Mouse (Mus musculus): ENCODE data around the gene Olfr1350. TPM values are rescaled to one million over a fixed set of nuclear protein-coding genes. Genes with fewer than 3 reads are reported as not detected.
A peak's percentile ranks its signal among the peaks of the same experiment; 100 is the strongest.
"Not testable (repeated sequence)": the region's sequence is repeated elsewhere in the genome, so short reads cannot be mapped to it uniquely, and the experiment has no call there.

The Olfr1350 gene
- total and polyA plus RNA-seq, 3 experiments, result not detected

DNA sequence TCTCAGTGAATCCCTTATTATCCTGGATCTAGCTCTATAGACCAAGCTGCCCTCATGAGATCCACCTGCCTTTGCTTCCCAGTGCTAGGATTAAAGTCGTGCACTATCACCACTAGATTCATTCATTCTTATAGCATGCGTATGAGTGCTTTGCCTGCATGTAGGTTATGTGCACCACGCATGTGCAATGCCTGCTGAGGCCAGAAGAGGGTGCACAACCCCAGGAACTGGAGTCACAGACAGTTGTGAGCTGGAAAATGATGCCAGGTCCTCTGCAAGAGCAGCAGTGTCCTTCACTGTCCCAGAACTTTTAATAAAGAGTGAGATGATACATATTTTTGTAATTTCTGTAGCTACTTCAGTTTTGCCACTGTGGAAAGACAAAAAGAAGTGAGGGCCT, 39.6 kb upstream of the Olfr1350 start:
- TF ChIP-seq CTCF (IDR thresholded peaks at IDR 0.05 in 2 of 3, conservative IDR thresholded peaks at IDR 0.05 in 1 of 3; ENCODE audit: control insufficient read depth in 1 of 3, insufficient read depth in 1 of 3, low read depth in 2 of 3, low read length in 3 of 3, poor library complexity in 1 of 3, severe bottlenecking in 1 of 3) (peak; percentile 24 to 33 (median 26); a peak in 3 of 6 replicates), SIN3A (IDR thresholded peaks at IDR 0.05; ENCODE audit: low read length) (no peak)
- H3K9me3 ChIP-seq (replicated peaks; ENCODE audit: insufficient read depth, low read length), result no peaks in the 10 kb centered on the region

DNA sequence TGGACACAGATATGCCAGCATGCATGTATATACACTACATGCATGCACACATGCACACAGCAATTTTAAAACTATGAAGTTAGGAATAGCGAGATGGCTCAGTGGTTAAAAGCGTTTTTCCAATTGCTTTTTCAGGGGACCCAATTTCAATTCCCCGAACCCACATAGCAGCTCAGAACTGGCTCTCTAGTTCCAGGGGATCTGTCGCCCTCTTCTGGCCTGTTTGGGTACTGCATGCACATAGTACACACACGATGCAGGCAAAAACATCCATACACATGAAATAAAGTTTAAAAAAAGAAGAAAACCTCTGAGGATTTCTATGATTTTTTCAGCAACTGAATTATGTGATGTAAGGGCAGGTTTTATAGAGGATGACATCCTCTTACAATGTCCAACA, 38.5 kb upstream of the Olfr1350 start:
- TF ChIP-seq CTCF (IDR thresholded peaks at IDR 0.05 in 2 of 3, conservative IDR thresholded peaks at IDR 0.05 in 1 of 3; ENCODE audit: control insufficient read depth in 1 of 3, insufficient read depth in 1 of 3, low read depth in 2 of 3, low read length in 3 of 3, poor library complexity in 1 of 3, severe bottlenecking in 1 of 3), result peak; percentile 51 to 71 (median 61)
- TF ChIP-seq SMC3 (IDR thresholded peaks at IDR 0.05; ENCODE audit: low read depth, low read length), result peak; percentile 50
- TF ChIP-seq USF2 (IDR thresholded peaks at IDR 0.05; ENCODE audit: borderline replicate concordance in 1 of 2, insufficient read depth in 1 of 2, low read depth in 1 of 2, low read length in 2 of 2), result no peak
- TF ChIP-seq RAD21 (IDR thresholded peaks at IDR 0.05; ENCODE audit: low read depth, low read length), result peak; percentile 26

More for the DNA sequence above, 39.6 kb upstream of the Olfr1350 start:
- no peak overlapping the region for H3K27ac ChIP-seq (ENCODE audit: control insufficient read depth, low read depth, low read length)
- H3K36me3 ChIP-seq (ENCODE audit: control insufficient read depth in 1 of 2, insufficient read depth in 2 of 2, low read length in 2 of 2), result no peaks in the 10 kb centered on the region
- H3K9ac ChIP-seq (ENCODE audit: control insufficient read depth, low read depth, low read length, poor library complexity, severe bottlenecking), result no peak overlapping the region
- H3K4me3 ChIP-seq (ENCODE audit: control insufficient read depth in 1 of 2, insufficient read depth in 1 of 2, low read depth in 2 of 2, low read length in 2 of 2), result no peak overlapping the region
- peak; percentile 16 for DNase-seq (ENCODE audit: low read depth, low spot score)
- H3K4me1 ChIP-seq (ENCODE audit: control insufficient read depth in 1 of 2, insufficient read depth in 2 of 2, low read length in 2 of 2), result no peaks in the 10 kb centered on the region
- H3K27me3 ChIP-seq (ENCODE audit: control insufficient read depth in 1 of 2, insufficient read depth in 2 of 2, low read length in 2 of 2), result no peaks in the 10 kb centered on the region
- H3K79me2 ChIP-seq (ENCODE audit: control insufficient read depth, insufficient read depth, low read length, poor library complexity), result no peaks in the 10 kb centered on the region

GRCm38 (mm10) chr7:6586096-6586759, 21.6 kb downstream of the Olfr1350 start:
- no peak overlapping the region for H3K27ac ChIP-seq (ENCODE audit: control insufficient read depth, low read depth, low read length)
- H3K4me3 ChIP-seq (ENCODE audit: control insufficient read depth in 1 of 2, insufficient read depth in 1 of 2, low read depth in 2 of 2, low read length in 2 of 2), result no peak overlapping the region
- H3K27me3 ChIP-seq (ENCODE audit: control insufficient read depth in 1 of 2, insufficient read depth in 2 of 2, low read length in 2 of 2), result no peaks in the 10 kb centered on the region
- peak; percentile 6 for DNase-seq (ENCODE audit: low read depth, low spot score)
- H3K9me3 ChIP-seq (replicated peaks; ENCODE audit: insufficient read depth, low read length), result no peaks in the 10 kb centered on the region
- H3K79me2 ChIP-seq (ENCODE audit: control insufficient read depth, insufficient read depth, low read length, poor library complexity), result no peaks in the 10 kb centered on the region
- no peak overlapping the region for H3K9ac ChIP-seq (ENCODE audit: control insufficient read depth, low read depth, low read length, poor library complexity, severe bottlenecking)
- no peaks in the 10 kb centered on the region for H3K4me1 ChIP-seq (ENCODE audit: control insufficient read depth in 1 of 2, insufficient read depth in 2 of 2, low read length in 2 of 2)
- H3K36me3 ChIP-seq (ENCODE audit: control insufficient read depth in 1 of 2, insufficient read depth in 2 of 2, low read length in 2 of 2), result no peaks in the 10 kb centered on the region
- peak; percentile 34 for TF ChIP-seq RAD21 (IDR thresholded peaks at IDR 0.05; ENCODE audit: low read depth, low read length)
- TF ChIP-seq SIN3A (IDR thresholded peaks at IDR 0.05; ENCODE audit: low read length), result no peak
- TF ChIP-seq CTCF (IDR thresholded peaks at IDR 0.05 in 2 of 3, conservative IDR thresholded peaks at IDR 0.05 in 1 of 3; ENCODE audit: control insufficient read depth in 1 of 3, insufficient read depth in 1 of 3, low read depth in 2 of 3, low read length in 3 of 3, poor library complexity in 1 of 3, severe bottlenecking in 1 of 3), result peak in 1 of 3 experiments; percentile 20; a peak in 1 of 6 replicates

More for the DNA sequence above, 38.5 kb upstream of the Olfr1350 start:
- Histone ChIP-seq H3K4me3 (ENCODE audit: control insufficient read depth in 1 of 2, insufficient read depth in 1 of 2, low read depth in 2 of 2, low read length in 2 of 2) (no peak overlapping the region), H3K27me3 (ENCODE audit: control insufficient read depth in 1 of 2, insufficient read depth in 2 of 2, low read length in 2 of 2) (no peaks in the 10 kb centered on the region), H3K79me2 (ENCODE audit: control insufficient read depth, insufficient read depth, low read length, poor library complexity) (no peaks in the 10 kb centered on the region), H3K4me1 (ENCODE audit: control insufficient read depth in 1 of 2, insufficient read depth in 2 of 2, low read length in 2 of 2) (no peaks in the 10 kb centered on the region), H3K27ac (ENCODE audit: control insufficient read depth, low read depth, low read length) (no peak overlapping the region), H3K36me3 (ENCODE audit: control insufficient read depth in 1 of 2, insufficient read depth in 2 of 2, low read length in 2 of 2) (no peaks in the 10 kb centered on the region), H3K9me3 (replicated peaks; ENCODE audit: insufficient read depth, low read length) (no peaks in the 10 kb centered on the region), H3K9ac (ENCODE audit: control insufficient read depth, low read depth, low read length, poor library complexity, severe bottlenecking) (no peak overlapping the region)
- peak; percentile 23 for DNase-seq (ENCODE audit: low read depth, low spot score)

DNA sequence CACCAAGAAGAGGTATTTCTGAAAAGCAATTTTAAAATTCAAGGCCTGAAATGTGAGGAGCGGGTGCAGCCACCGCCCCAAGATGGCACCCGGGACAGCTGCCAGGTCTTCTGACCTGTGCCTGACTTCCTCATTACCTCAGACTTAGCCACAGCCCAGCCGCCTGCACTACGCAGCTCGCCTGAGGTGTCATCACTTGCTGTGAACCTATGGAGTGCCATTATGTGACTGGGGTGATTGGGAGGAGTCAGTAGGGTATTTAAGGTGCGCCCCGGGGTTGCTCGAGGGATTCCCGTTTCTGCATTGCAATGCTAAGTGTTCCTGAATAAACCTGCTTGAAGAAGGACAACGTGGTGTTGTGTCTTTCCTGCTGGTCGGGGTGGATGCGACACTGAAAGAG, 24.1 kb downstream of the Olfr1350 start:
- not testable (repeated sequence) for H3K27ac ChIP-seq (ENCODE audit: control insufficient read depth, low read depth, low read length); DNase-seq (ENCODE audit: low read depth, low spot score); H3K36me3 ChIP-seq (ENCODE audit: control insufficient read depth in 1 of 2, insufficient read depth in 2 of 2, low read length in 2 of 2); H3K79me2 ChIP-seq (ENCODE audit: control insufficient read depth, insufficient read depth, low read length, poor library complexity); H3K9ac ChIP-seq (ENCODE audit: control insufficient read depth, low read depth, low read length, poor library complexity, severe bottlenecking); H3K27me3 ChIP-seq (ENCODE audit: control insufficient read depth in 1 of 2, insufficient read depth in 2 of 2, low read length in 2 of 2); H3K9me3 ChIP-seq (replicated peaks; ENCODE audit: insufficient read depth, low read length); H3K4me1 ChIP-seq (ENCODE audit: control insufficient read depth in 1 of 2, insufficient read depth in 2 of 2, low read length in 2 of 2); H3K4me3 ChIP-seq (ENCODE audit: control insufficient read depth in 1 of 2, insufficient read depth in 1 of 2, low read depth in 2 of 2, low read length in 2 of 2)

Measured in MEL (cell line).